Mouse (Mus musculus): Measurements from ENCODE around the gene Olfr1499.
"Not testable (repeated sequence)": the region's sequence is repeated elsewhere in the genome, so short reads cannot be mapped to it uniquely, and the experiment has no call there.

Olfr1499 gene

DNA sequence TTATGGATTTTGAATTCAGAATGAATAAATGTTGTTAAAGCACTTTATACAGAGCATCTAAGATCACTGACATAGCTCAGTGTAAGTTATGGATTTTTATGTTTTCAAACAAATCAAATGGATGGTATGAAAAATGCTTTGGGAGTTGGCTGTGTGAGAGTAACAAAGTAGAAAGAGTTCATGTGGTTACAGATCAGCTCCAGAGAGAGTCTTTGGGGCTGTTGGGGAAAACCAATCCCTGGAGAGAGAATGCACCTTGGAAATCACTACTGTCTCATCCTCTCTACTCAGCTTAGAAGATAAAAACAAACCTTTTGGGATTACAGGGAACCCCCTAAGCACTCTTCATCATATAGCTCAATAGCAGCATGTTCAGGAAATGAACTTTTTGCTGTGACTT is at the start of gene Olfr1499:
Gene Olfr1499 (minus strand): TSS at position 101 of the 400 bp plus-strand sequence.
- DNase-seq (ENCODE audit: low spot score), result no peak

DNA sequence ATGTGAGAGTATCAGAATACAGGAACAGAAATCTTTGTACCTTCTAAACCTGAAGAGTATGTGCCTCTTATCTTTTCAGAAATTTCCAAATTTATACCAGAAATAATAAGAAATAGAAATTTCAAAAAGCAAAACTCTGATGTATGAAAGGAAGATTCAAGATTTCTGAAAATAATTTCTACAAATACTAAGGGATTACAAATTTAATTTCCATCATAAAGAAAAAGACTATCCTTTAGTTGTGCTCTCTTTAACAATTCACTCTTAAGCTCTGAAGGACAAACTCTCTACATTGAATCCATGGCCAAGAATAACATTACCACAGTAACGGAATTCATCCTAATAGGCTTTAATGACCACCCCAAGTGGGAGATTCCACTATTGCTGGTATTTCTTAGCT is 42.2 kb upstream of the Olfr1499 start, which contains the start of gene Olfr1502:
Gene Olfr1502 (plus strand): TSS at position 301 of the 400 bp plus-strand sequence.
- DNase-seq (ENCODE audit: low spot score), result no peak

DNA sequence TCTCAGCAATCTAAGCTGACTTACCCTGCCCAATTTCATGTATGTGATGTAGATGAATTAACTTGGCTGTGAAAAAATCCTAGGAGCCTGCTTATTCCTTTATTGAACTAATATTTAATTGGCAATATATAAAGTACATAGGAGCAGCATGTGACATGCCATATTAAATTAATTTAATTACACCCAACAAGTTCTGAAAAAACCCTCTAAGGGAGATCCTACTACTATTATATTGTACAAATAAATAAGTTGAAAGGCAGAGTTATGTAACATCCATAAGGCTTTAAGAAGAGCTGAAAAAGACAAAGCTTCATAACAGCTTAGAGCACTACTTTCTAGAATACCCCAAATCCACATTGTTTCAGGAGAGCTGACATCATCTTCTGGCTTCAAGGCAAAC is 31.3 kb upstream of the Olfr1499 start, which contains the start of gene Olfr1501:
Gene Olfr1501 (minus strand): TSS at position 101 of the 400 bp plus-strand sequence.
- not testable (repeated sequence) for DNase-seq (ENCODE audit: low spot score)

DNA sequence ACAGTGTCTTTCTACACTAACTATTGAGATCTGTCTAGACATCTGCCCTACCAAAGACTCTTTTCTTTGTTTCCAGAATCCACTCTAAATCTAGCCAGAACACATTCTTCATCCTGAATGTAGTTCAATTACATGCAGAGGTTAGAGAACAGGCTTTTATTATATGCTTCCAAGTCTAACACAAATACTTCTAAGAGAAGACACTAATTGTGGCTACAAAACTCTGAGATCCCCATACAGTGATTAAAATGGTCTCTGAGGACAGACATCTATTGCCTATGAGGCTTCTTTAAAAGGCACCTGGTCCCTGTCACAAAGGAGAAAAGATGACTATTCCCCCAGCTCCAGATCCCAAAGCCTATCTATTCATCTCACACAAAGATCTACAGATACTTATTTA is 11.1 kb upstream of the Olfr1499 start, which contains the start of gene Olfr1500:
Gene Olfr1500 (minus strand): TSS at position 101 of the 400 bp plus-strand sequence.
- DNase-seq (ENCODE audit: low spot score), result no peak

DNA sequence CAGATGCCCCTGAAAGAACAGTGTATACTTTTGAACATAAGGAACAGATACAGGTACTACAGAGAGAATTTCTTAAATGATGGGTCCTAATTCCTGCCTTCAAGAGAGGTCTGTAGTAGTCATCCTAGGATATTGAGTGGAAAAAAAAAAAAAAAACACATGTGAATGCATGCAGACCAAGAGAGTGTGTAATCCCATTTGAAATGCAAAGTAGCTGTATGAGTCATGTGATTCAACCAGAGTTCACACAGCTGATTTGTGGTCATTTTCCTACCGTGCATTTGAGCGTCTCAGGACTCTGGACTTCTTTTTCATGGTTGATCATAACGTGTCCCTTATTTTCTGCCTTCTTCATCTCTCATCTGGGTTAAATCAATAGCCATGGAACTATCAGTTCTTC is 9.2 kb upstream of the Olfr1499 start:
- DNase-seq (ENCODE audit: low spot score), result no peak

DNA sequence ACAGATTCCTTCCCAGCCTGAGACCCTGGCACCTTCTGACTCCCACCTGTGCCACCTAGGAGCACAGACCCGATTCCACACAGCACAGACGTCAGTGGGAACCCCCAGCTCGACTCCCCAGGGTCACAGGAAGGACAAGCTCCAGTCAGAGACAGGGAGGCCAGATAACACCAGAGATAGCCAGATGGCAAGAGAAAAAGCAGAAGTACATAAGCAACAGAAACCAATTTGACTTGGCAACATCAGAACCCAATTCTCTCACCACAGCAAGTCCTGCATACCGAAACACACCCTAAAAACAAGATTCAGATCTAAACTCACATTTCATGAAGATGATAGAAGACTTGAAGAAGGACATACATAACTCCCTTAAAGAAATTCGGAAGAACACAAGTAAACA is 1.6 kb upstream of the Olfr1499 start:
- DNase-seq (ENCODE audit: low spot score), result no peak

DNA sequence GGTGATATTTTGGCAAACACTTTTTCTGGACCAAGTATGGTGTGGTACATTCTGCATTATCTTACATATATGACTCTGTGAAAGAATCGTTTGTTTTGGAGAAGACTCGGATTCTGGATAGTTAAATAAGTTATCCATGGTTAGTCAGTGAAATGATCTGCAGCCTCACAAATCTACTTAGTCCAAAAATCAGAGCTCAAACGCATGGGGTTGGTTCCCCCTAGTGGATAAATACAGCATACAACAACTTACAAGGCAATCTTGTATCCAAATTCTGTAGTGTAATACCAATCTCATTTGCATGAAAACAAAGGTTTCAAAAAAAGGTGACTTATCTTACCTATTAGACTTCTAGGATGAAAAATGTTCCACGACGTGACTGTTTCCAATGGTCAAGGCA is 420 bp downstream of the Olfr1499 start:
- no peak for DNase-seq (ENCODE audit: low spot score)

DNA sequence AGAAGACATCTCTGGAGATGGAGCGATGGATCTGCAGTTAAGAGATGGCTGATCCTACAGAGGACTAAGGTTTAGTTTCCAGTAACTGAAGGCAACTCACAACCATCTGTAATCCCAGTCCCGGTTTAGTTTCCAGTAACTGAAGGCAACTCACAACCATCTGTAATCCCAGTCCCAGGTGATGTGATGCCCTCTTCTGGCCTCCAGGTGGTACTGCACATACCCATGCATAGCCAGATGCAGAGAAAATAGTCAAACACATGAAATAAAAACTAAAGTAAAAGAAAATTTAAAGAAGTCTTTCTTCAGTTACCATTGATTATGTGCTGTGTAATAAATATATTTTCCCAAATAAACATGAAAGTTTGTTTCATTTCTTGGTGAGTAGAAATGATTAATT is 6.4 kb downstream of the Olfr1499 start:
- no peak for DNase-seq (ENCODE audit: low spot score)

DNA sequence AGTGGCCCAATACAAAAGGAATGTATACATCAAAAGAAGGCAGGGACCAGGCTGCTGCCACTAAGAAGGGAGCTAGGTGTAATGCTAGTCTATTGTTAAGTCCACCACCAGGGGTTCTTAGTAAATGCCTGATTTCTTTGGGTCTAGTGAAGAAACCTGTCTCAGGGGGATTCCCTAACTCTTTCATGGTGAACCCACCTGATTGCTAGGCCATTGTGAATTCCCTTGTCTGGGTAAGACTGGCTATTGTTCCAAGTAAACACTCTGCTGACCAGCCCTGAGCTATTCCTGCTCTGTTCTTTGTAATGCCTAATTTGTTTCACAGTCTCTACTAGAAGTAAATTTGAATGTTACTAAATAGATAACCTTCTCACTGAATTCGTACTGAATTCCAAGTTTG is 13.8 kb downstream of the Olfr1499 start:
- not testable (repeated sequence) for DNase-seq (ENCODE audit: low spot score)

DNA sequence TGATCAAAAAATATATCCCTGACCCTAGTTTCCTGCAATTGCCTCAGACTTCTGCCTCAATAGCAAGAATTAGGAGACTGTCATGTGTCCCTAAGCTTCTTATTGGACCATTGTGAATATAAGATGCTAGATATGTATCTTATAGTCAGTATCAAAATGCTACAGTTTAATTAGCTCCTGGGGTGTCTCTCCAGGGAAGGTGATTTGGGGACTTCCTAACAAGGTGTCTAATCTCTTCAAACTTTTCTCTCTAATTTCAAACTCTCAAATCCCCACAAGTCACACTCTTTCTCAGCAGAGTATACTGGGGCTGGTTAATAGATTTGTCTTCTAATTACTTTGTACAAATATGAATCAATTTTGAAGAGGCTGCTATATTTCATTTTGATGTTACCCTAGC is 21.1 kb downstream of the Olfr1499 start, which contains the start of gene Olfr1497:
Gene Olfr1497 (minus strand): TSS at position 101 of the 400 bp plus-strand sequence.
- no peak for DNase-seq (ENCODE audit: low spot score)

DNA sequence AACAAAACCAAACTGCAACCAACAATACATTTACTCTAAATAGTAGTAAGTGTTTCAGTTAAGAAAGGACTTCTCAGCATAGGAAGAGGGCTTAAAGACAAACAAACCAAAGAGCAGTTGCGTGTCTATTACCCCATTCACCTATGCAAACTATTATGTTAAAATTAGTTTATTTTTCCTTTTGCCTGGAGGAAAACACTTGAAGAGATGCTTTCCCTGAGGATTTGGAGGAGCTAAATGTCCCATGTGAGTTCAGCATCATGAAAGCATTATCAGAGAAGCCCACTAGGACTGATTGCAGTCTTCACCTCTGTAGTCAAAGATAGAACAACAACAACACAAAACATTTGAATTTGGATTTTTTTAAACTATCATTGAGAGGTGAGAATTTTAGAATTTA is 41.7 kb downstream of the Olfr1499 start, which contains the start of gene Olfr1496:
Gene Olfr1496 (plus strand): TSS at position 301 of the 400 bp plus-strand sequence.
- no peak for DNase-seq (ENCODE audit: low spot score)

DNA sequence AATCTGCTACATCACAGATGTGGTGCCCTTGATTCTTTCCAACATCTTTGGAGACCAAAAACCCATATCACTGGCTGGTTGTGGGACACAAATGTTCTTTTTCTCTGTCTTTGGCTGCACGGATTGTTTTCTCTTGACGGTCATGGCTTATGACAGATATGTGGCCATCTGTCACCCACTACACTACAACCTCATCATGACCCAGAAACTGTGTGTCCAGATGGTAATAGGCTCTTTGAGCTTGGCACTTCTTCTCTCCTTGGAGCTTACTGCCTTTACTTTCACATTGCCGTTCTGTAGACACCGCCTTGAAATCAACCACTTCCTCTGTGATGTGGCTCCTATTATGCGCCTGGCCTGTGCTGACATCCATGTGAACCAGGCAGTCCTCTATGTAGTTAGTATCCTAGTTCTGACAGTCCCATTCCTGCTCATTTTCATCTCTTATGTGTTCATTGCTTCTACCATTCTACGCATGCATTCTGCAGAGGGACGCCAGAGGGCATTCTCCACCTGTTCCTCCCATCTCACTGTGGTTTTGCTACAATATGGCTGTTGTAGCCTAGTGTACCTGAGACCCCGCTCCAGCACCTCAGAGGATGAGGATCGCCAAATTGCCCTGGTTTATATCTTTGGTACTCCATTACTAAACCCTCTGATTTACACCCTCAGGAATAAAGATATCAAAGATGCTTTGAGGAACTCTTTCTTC is 50.5 kb downstream of the Olfr1499 start:
- DNase-seq (ENCODE audit: low spot score), result no peak

DNA sequence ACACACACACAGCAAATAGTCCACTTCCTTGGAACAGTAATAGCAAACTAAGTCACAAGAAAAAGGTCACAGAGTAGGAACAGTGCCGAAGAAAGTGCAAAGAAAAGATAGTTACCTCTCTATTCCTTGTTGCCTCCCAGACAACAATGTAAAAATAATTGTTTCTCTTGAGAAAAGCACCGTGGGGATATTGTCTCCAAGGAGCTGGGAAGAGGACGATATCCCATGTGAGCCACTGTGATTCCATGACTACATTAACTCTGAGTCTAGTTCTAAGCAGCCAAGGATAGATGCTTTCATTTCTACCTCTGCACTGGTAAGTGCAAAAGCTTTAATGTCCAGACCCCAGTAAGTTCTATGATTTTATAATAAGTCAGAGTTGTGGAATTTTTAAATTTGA is 54.9 kb downstream of the Olfr1499 start, which contains the start of gene Olfr1495:
Gene Olfr1495 (plus strand): TSS at position 301 of the 400 bp plus-strand sequence.
- no peak for DNase-seq (ENCODE audit: low spot score)

Data from ovary, postnatal 14 days (tissue).